Mouse (Mus musculus): ENCODE measurements around the gene Arhgap25. TPM values are rescaled to one million over a fixed set of nuclear protein-coding genes. Genes with fewer than 3 reads are reported as not detected.

Gene Arhgap25
- total and polyA plus RNA-seq, 3 experiments: 3.4 to 5.2 TPM; not detected in 1

- H3K27ac ChIP-seq (ENCODE audit: control insufficient read depth, low read depth, low read length): no peak overlapping the region
- no peaks in the 10 kb centered on the region for H3K79me2 ChIP-seq (ENCODE audit: control insufficient read depth, insufficient read depth, low read length, poor library complexity)
- DNase-seq (ENCODE audit: low read depth, low spot score): peak; percentile 56
- H3K4me1 ChIP-seq (ENCODE audit: control insufficient read depth in 1 of 2, insufficient read depth in 2 of 2, low read length in 2 of 2): peaks cover 0 to 2% of the 10 kb centered on the region in 2 experiments; a peak in 1 of 4 replicates
- H3K4me3 ChIP-seq (ENCODE audit: control insufficient read depth in 1 of 2, insufficient read depth in 1 of 2, low read depth in 2 of 2, low read length in 2 of 2): no peak overlapping the region
- H3K36me3 ChIP-seq (ENCODE audit: control insufficient read depth in 1 of 2, insufficient read depth in 2 of 2, low read length in 2 of 2): no peaks in the 10 kb centered on the region
- no peaks in the 10 kb centered on the region for H3K27me3 ChIP-seq (ENCODE audit: control insufficient read depth in 1 of 2, insufficient read depth in 2 of 2, low read length in 2 of 2)
- no peak overlapping the region for H3K9ac ChIP-seq (ENCODE audit: control insufficient read depth, low read depth, low read length, poor library complexity, severe bottlenecking)
- no peaks in the 10 kb centered on the region for H3K9me3 ChIP-seq (replicated peaks; ENCODE audit: insufficient read depth, low read length)
- TF ChIP-seq SMC3 (IDR thresholded peaks at IDR 0.05; ENCODE audit: low read depth, low read length) (peak; percentile 68), ZKSCAN1 (IDR thresholded peaks at IDR 0.05; ENCODE audit: low read depth, low read length) (no peak), KAT2A (conservative IDR thresholded peaks at IDR 0.05; ENCODE audit: low read depth, low read length) (no peak), POLR2AphosphoS2 (IDR thresholded peaks at IDR 0.05; ENCODE audit: low read length) (no peak), MAZ (IDR thresholded peaks at IDR 0.05; ENCODE audit: low read depth, low read length) (no peak), MXI1 (IDR thresholded peaks at IDR 0.05; ENCODE audit: low read depth, low read length) (no peak), HCFC1 (IDR thresholded peaks at IDR 0.05; ENCODE audit: low read depth, low read length) (no peak), RAD21 (IDR thresholded peaks at IDR 0.05; ENCODE audit: low read depth, low read length) (peak; percentile 75), ZC3H11A (IDR thresholded peaks at IDR 0.05; ENCODE audit: low read depth, low read length) (peak; percentile 27), CHD1 (IDR thresholded peaks at IDR 0.05; ENCODE audit: low read depth, low read length) (no peak), TAL1 (IDR thresholded peaks at IDR 0.05; ENCODE audit: low read length) (no peak), CTCF (IDR thresholded peaks at IDR 0.05 in 2 of 3, conservative IDR thresholded peaks at IDR 0.05 in 1 of 3; ENCODE audit: control insufficient read depth in 1 of 3, insufficient read depth in 1 of 3, low read depth in 2 of 3, low read length in 3 of 3, poor library complexity in 1 of 3, severe bottlenecking in 1 of 3) (peak; percentile 35 to 94 (median 72)), MAFK (IDR thresholded peaks at IDR 0.05; ENCODE audit: borderline replicate concordance, low read depth, low read length) (no peak), NRF1 (IDR thresholded peaks at IDR 0.05; ENCODE audit: insufficient read depth, low read depth, low read length, poor library complexity, severe bottlenecking) (no peak), SIN3A (IDR thresholded peaks at IDR 0.05; ENCODE audit: low read length) (peak; percentile 44; the same call in 1 of the 2 replicates), POLR2AphosphoS5 (IDR thresholded peaks at IDR 0.05; ENCODE audit: borderline replicate concordance, low read depth, low read length) (no peak), ETS1 (IDR thresholded peaks at IDR 0.05; ENCODE audit: low read depth, low read length) (no peak), POLR2A (IDR thresholded peaks at IDR 0.05; ENCODE audit: control insufficient read depth in 1 of 2, insufficient read depth in 1 of 2, low read depth in 1 of 2, low read length in 2 of 2, poor library complexity in 1 of 2) (no peak), GABPA (IDR thresholded peaks at IDR 0.05; ENCODE audit: low read depth, low read length) (no peak), CHD2 (IDR thresholded peaks at IDR 0.05; ENCODE audit: low read length) (no peak), RCOR1 (IDR thresholded peaks at IDR 0.05; ENCODE audit: low read depth, low read length) (no peak), MAX (IDR thresholded peaks at IDR 0.05; ENCODE audit: low read length) (no peak), TBP (IDR thresholded peaks at IDR 0.05; ENCODE audit: low read depth, low read length) (no peak), TCF12 (IDR thresholded peaks at IDR 0.05; ENCODE audit: low read depth, low read length) (no peak), USF2 (IDR thresholded peaks at IDR 0.05; ENCODE audit: borderline replicate concordance in 1 of 2, insufficient read depth in 1 of 2, low read depth in 1 of 2, low read length in 2 of 2) (no peak), MYC (IDR thresholded peaks at IDR 0.05; ENCODE audit: low read depth, low read length) (no peak), NELFE (IDR thresholded peaks at IDR 0.05; ENCODE audit: low read depth, low read length) (no peak), ELF1 (IDR thresholded peaks at IDR 0.05; ENCODE audit: low read depth, low read length) (peak; percentile 89), ZNF384 (IDR thresholded peaks at IDR 0.05; ENCODE audit: low read depth, low read length) (no peak), USF1 (IDR thresholded peaks at IDR 0.05; ENCODE audit: low read depth, low read length) (no peak), E2F4 (IDR thresholded peaks at IDR 0.05; ENCODE audit: borderline replicate concordance, low read depth, low read length) (no peak), UBTF (IDR thresholded peaks at IDR 0.05; ENCODE audit: borderline replicate concordance, insufficient read depth, low read depth, low read length) (no peak), JUND (IDR thresholded peaks at IDR 0.05; ENCODE audit: low read depth, low read length) (no peak), MEF2A (IDR thresholded peaks at IDR 0.05; ENCODE audit: extremely low read depth, insufficient replicate concordance, low read depth, low read length, poor library complexity, severe bottlenecking) (no peak), BHLHE40 (IDR thresholded peaks at IDR 0.05; ENCODE audit: borderline replicate concordance, low read depth, low read length) (no peak), MYB (IDR thresholded peaks at IDR 0.05; ENCODE audit: low read depth, low read length) (no peak), GATA1 (IDR thresholded peaks at IDR 0.05; ENCODE audit: low read depth, low read length) (peak; percentile 97), EP300 (IDR thresholded peaks at IDR 0.05; ENCODE audit: low read depth in 1 of 2, low read length in 2 of 2) (no peak), ZMIZ1 (IDR thresholded peaks at IDR 0.05; ENCODE audit: low read depth, low read length) (no peak)
These were observed 10.8 kb downstream of the Arhgap25 start for GRCm38 (mm10) chr6:87522236-87522635.

Measured in MEL (cell line).